Mouse (Mus musculus): ENCODE data around the gene Ift140.

Gene Ift140

GRCm38 (mm10) chr17:25076906-25077305 is 61.0 kb downstream of the Ift140 start:
- peak in 1 of 2 experiments; percentile 32 for DNase-seq (ENCODE audit: low spot score in 2 of 2)

- peak; percentile 41 to 43 for DNase-seq (ENCODE audit: low spot score in 2 of 2)
These were observed 62.0 kb downstream of the Ift140 start for GRCm38 (mm10) chr17:25077771-25078372.

GRCm38 (mm10) chr17:25080210-25080609 is 64.3 kb downstream of the Ift140 start:
- DNase-seq (ENCODE audit: low spot score in 2 of 2) = no peak

GRCm38 (mm10) chr17:25080960-25081381 is 65.1 kb downstream of the Ift140 start:
- DNase-seq (ENCODE audit: low spot score in 2 of 2) = no peak

- DNase-seq (ENCODE audit: low spot score in 2 of 2) = peak in 1 of 2 experiments; percentile 27
These were observed 66.4 kb downstream of the Ift140 start for GRCm38 (mm10) chr17:25082081-25082847.

GRCm38 (mm10) chr17:25082887-25083286 is 67.0 kb downstream of the Ift140 start:
- no peak for DNase-seq (ENCODE audit: low spot score in 2 of 2)

GRCm38 (mm10) chr17:25083444-25083931 is 67.6 kb downstream of the Ift140 start, which contains the start of gene Tmem204:
Gene Tmem204, minus strand, starts transcription at chr17:25083591.
- DNase-seq (ENCODE audit: low spot score in 2 of 2) = no peak

GRCm38 (mm10) chr17:25084835-25085385 is 69.0 kb downstream of the Ift140 start:
- no peak for DNase-seq (ENCODE audit: low spot score in 2 of 2)

GRCm38 (mm10) chr17:25086724-25087123 is 70.8 kb downstream of the Ift140 start:
- DNase-seq (ENCODE audit: low spot score in 2 of 2) = no peak

GRCm38 (mm10) chr17:25089158-25089557 is 73.3 kb downstream of the Ift140 start:
- DNase-seq (ENCODE audit: low spot score in 2 of 2) = no peak

GRCm38 (mm10) chr17:25090450-25090849 is 74.6 kb downstream of the Ift140 start:
- no peak for DNase-seq (ENCODE audit: low spot score in 2 of 2)

GRCm38 (mm10) chr17:25096221-25096620 is 80.3 kb downstream of the Ift140 start:
- DNase-seq (ENCODE audit: low spot score in 2 of 2) = no peak

- DNase-seq (ENCODE audit: low spot score in 2 of 2) = no peak
These were observed 84.2 kb downstream of the Ift140 start for GRCm38 (mm10) chr17:25100052-25100451.

- no peak for DNase-seq (ENCODE audit: low spot score in 2 of 2)
These were observed 85.5 kb downstream of the Ift140 start for GRCm38 (mm10) chr17:25101338-25101737.

- DNase-seq (ENCODE audit: low spot score in 2 of 2) = no peak
These were observed 91.9 kb downstream of the Ift140 start for GRCm38 (mm10) chr17:25107786-25108185.

GRCm38 (mm10) chr17:25109578-25109977 is 93.7 kb downstream of the Ift140 start:
- DNase-seq (ENCODE audit: low spot score in 2 of 2) = no peak

- DNase-seq (ENCODE audit: low spot score in 2 of 2) = no peak
These were observed 94.7 kb downstream of the Ift140 start for GRCm38 (mm10) chr17:25110590-25110989.

- no peak for DNase-seq (ENCODE audit: low spot score in 2 of 2)
These were observed 95.3 kb downstream of the Ift140 start for GRCm38 (mm10) chr17:25111220-25111619.

GRCm38 (mm10) chr17:25111739-25112422 is 96.0 kb downstream of the Ift140 start:
- peak; percentile 17 to 25 for DNase-seq (ENCODE audit: low spot score in 2 of 2)

- no peak for DNase-seq (ENCODE audit: low spot score in 2 of 2)
These were observed 96.5 kb downstream of the Ift140 start for GRCm38 (mm10) chr17:25112423-25112810.

GRCm38 (mm10) chr17:25114908-25115645 is 99.2 kb downstream of the Ift140 start:
- no peak for DNase-seq (ENCODE audit: low spot score in 2 of 2)
